Comparison of ENCODE assay signal across 8 mouse cellular contexts in the genomic region with DNA sequence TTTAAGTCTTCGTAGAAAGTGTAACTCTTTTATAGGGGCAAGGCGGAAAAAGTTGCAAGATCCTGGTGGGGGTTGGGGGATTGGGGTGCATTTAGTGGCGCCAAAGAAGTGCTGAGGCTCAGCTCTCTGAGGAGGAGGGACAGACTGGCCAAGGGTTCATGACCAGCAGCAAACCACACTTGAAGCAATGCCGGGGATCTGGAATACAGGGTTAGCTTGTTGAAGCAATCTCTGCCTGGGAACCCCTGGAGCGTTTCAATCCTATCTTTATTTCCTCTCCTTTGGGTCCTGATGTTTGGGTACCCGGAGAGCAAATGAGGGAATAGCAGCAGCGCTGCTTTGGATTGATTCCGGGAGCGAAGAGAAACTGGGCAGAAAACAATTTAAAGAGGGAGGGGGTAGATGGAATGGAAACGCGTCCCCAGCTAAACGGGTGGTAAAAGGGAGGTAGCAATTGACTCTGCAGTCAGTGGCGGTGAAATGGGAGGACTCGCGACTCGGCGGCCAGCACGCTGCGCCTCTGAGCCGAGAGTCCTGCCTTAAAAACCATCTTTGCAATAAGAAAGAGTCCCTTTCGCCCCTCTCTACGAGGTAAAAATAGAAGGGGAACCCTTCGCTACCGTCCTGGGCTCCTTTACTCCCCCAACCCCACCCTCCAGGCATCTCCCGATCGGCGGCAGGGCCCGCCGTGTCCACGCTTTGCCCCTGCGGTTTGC.
DNase-seq lines count a peak whose midpoint lies in the region; ATAC-seq and TF ChIP-seq lines count a peak whose summit lies in the region.

No protein-coding gene starts in this region.

- intact Hi-C loops in gastrocnemius, adult 2 months (cut with DNase I): loop anchor here (5.0 kb wide), 1 partner anchor 47 kb away; no protein-coding TSS in a partner anchor
- intact Hi-C loops in gastrocnemius, postnatal 14 days (cut with DNase I; ENCODE audit: low total_unique reads): no loop called here
- intact Hi-C loops in left cerebral cortex, postnatal 10 days (cut with DNase I): no loop called here

- no peak for ATAC-seq in hindbrain, embryonic 12.5 days (ENCODE audit: low FRiP score)

- no peaks in the 10 kb centered on the region for H3K9me3 ChIP-seq in hindbrain, embryonic 12.5 days (replicated peaks)
- no peaks in the 10 kb centered on the region for H3K9me3 ChIP-seq in midbrain, embryonic 10.5 days (replicated peaks)

- H3K36me3 ChIP-seq in hindbrain, embryonic 12.5 days: no peaks in the 10 kb centered on the region
- no peaks in the 10 kb centered on the region for H3K36me3 ChIP-seq in midbrain, embryonic 10.5 days

- 1% methylated on average over 31 of the region's 31 CpGs for WGBS in hindbrain, embryonic 12.5 days
- under 1% methylated on average over 31 of the region's 31 CpGs for WGBS in midbrain, embryonic 10.5 days

- peaks cover 78% of the 10 kb centered on the region for H3K27me3 ChIP-seq in hindbrain, embryonic 12.5 days
- peaks cover 90% of the 10 kb centered on the region for H3K27me3 ChIP-seq in midbrain, embryonic 10.5 days (ENCODE audit: low read depth, poor library complexity, severe bottlenecking)

- H3K27ac ChIP-seq in gastrocnemius, adult 2 months: no peak overlapping the region
- H3K27ac ChIP-seq in brown adipose tissue, adult 24 weeks (replicated peaks; ENCODE audit: low read depth, low read length): no peak overlapping the region
- no peak overlapping the region for H3K27ac ChIP-seq in hindbrain, embryonic 12.5 days
- H3K27ac ChIP-seq in midbrain, embryonic 10.5 days (replicated peaks): peak overlapping the region; percentile 77

- no peak for DNase-seq in gastrocnemius, adult 2 months
- DNase-seq in gastrocnemius, postnatal 14 days: no peak
- DNase-seq in midbrain, embryonic 10.5 days (ENCODE audit: low spot score): peak; percentile 59
- no peak for DNase-seq in left cerebral cortex, postnatal 10 days (ENCODE audit: extremely low spot score in 1 of 2, low spot score in 2 of 2)
- no peak for DNase-seq in layer of hippocampus, adult 9-11 months
- DNase-seq in thymus, postnatal 10 days (ENCODE audit: low spot score in 2 of 2): no peak

- H3K4me2 ChIP-seq in hindbrain, embryonic 12.5 days (replicated peaks): peak overlapping the region; percentile 51

- H3K9ac ChIP-seq in hindbrain, embryonic 12.5 days: 0 out of 2 replicates have a peak overlapping the region, but pooled peaks have one; percentile 8

- no peaks in the 10 kb centered on the region for H3K4me1 ChIP-seq in brown adipose tissue, adult 24 weeks (ENCODE audit: control insufficient read depth, insufficient read depth, insufficient read length, low read length)
- H3K4me1 ChIP-seq in hindbrain, embryonic 12.5 days: peaks cover 24% of the 10 kb centered on the region
- H3K4me1 ChIP-seq in midbrain, embryonic 10.5 days: peaks cover 50% of the 10 kb centered on the region

- H3K4me3 ChIP-seq in gastrocnemius, adult 2 months: peak overlapping the region; percentile 50
- peak overlapping the region; percentile 19 for H3K4me3 ChIP-seq in brown adipose tissue, adult 24 weeks (ENCODE audit: insufficient read depth, low read depth, low read length)
- peak overlapping the region; percentile 20 for H3K4me3 ChIP-seq in hindbrain, embryonic 12.5 days
- H3K4me3 ChIP-seq in midbrain, embryonic 10.5 days: peak overlapping the region; percentile 43

- no peak for TF ChIP-seq CTCF in gastrocnemius, adult 2 months (IDR thresholded peaks at IDR 0.05)
